Mouse (Mus musculus): ENCODE data around the gene Shisa8.

- TF ChIP-seq CTCF (IDR thresholded peaks at IDR 0.05; ENCODE audit: low read depth, low read length) (no peak), POLR2AphosphoS5 (IDR thresholded peaks at IDR 0.05; ENCODE audit: insufficient replicate concordance, low read depth, low read length) (no peak), GATA2 (IDR thresholded peaks at IDR 0.05; ENCODE audit: borderline replicate concordance, low read depth, low read length) (no peak), TAL1 (conservative IDR thresholded peaks at IDR 0.05; ENCODE audit: low read depth, low read length) (peak; percentile 90)
These were observed 28.4 kb downstream of the Shisa8 start for GRCm38 (mm10) chr15:82184183-82184582.

Data from G1E (cell line).